Mouse (Mus musculus) large intestine, adult 2 months (tissue): ENCODE data around the gene Ankrd13b. TPM values are rescaled to one million over a fixed set of nuclear protein-coding genes. Genes with fewer than 3 reads are reported as not detected.
"Not testable (repeated sequence)": the region's sequence is repeated elsewhere in the genome, so short reads cannot be mapped to it uniquely, and the experiment has no call there.

Source experiments
- DNase-seq: peaks from one replicate; pipeline ENCODE4 v3.0.0-alpha.2; 2012; ENCODE audit warnings: low read depth, low spot score
- WGBS: fragments of 180-500 bp; shearing (Covaris S2); methylation state at CpG from one replicate; pipeline ENCODE4 v1.1.7; 2018; 5-methylcytosine and 5-hydroxymethylcytosine counted together
- polyA plus RNA-seq: library from polyadenylated mRNA; depleted of rRNA; stranded (reverse); fragments of >200 nt; gene quantifications from 2 replicates; pipeline ENCODE4 v1.2.3, GENCODE M21; 2012; rRNA removed

Ankrd13b gene
- polyA plus RNA-seq = 15.1 and 17.8 TPM in 2 replicates

- DNase-seq = no peak
- WGBS = 2% methylated on average over 78 of the region's 87 CpGs
Measured at GRCm38 (mm10) chr11:77489591-77490235, at the start of gene Ankrd13b. TSS of gene Ankrd13b (minus strand) at chr11:77489678.

GRCm38 (mm10) chr11:77532202-77532846, 42.8 kb upstream of the Ankrd13b start:
- 78% methylated on average over 4 of the region's 4 CpGs for WGBS
- no peak for DNase-seq

GRCm38 (mm10) chr11:77530862-77531261, 41.4 kb upstream of the Ankrd13b start:
- 94% methylated on average over 2 of the region's 2 CpGs for WGBS
- DNase-seq = no peak

- DNase-seq = no peak
- 87% methylated on average over 3 of the region's 3 CpGs for WGBS
Measured at GRCm38 (mm10) chr11:77529644-77530043, 40.2 kb upstream of the Ankrd13b start.

- 91% methylated on average over 3 of the region's 3 CpGs for WGBS
Measured at GRCm38 (mm10) chr11:77528420-77528819, 38.9 kb upstream of the Ankrd13b start.

GRCm38 (mm10) chr11:77525804-77526486, 36.5 kb upstream of the Ankrd13b start:
- DNase-seq = no peak
- WGBS = 69% methylated on average over 3 of the region's 3 CpGs

More at GRCm38 (mm10) chr11:77528420-77528819, 38.9 kb upstream of the Ankrd13b start:
- DNase-seq = not testable (repeated sequence)

DNA sequence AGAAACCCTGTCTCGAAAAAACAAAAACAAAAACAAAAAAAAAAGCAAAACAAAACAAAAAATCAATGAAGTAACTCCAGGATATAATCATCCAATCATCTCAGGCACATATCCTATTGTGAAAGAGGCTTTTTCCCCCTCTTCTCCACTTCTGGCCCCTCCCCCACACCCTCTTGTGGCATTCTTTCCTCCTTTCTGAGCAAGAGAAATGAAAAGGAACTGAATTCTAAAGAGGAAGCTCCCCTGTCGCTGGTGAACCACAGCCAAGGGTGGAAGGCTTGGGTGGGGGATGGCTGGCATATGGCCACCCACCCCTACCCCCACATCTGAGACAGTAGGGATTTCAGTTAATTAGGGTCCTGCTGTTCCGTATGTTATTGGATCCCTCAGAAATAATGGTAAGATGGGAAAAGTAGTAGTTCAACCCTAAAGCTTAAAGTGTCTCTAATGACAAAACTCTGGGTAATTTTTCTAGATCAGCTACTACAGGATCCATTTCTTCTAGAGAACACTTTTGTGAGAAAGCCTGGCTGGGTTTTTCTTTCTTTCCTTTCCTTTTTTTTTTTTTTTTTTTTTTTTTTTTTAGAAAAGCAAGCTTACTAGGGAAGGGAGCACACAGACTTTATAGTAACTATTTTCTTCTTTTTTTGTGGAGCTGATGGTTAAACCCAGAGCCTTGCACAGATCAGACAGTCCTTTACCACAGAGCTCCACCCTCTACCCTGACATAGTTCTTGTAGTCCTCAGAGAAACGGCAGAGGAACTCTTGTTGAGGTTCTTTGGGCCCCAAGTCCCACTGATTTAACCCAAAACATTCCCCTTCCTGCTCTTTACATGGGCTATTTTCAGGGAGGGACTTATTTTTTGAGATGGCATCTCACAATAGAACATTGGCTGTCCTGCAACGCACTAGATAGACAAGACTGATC, 31.4 kb upstream of the Ankrd13b start:
- WGBS = 57% methylated on average over 5 of the region's 5 CpGs
- no peak for DNase-seq

DNA sequence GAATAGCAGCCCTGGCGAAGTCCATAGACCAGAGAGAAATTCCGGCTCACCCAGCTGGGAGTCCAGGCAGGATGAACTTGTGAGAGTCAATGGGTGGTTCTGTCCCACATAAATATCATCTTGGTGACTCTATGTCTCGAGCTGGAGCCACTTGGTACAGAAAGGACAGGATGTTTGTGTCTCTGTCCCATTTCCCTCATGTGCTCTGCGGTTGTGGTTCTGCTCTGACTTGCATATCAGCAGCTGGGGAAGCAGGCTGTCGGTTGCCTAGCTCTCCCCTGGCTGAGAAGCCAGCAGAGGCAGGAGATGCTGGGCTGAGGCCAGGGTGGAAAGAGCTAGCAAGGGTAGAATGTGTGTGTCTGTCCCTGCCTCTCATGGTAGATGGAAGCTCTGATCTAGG, 29.6 kb upstream of the Ankrd13b start, which contains the start of gene Gm10392:
TSS of gene Gm10392 (minus strand) at position 156 of the 400 bp plus-strand sequence.
- no peak for DNase-seq
- WGBS = 70% methylated on average over 5 of the region's 5 CpGs

GRCm38 (mm10) chr11:77518051-77518798, 28.7 kb upstream of the Ankrd13b start:
- 76% methylated on average over 27 of the region's 27 CpGs for whole genome bisulfite sequencing
- DNase-seq = no peak

- DNase-seq = no peak
- 91% methylated on average over 5 of the region's 5 CpGs for WGBS
Measured at GRCm38 (mm10) chr11:77516553-77517425, 27.3 kb upstream of the Ankrd13b start.

GRCm38 (mm10) chr11:77515637-77516552, 26.4 kb upstream of the Ankrd13b start, which contains the start of gene Trp53i13:
TSS of gene Trp53i13 (minus strand) at chr11:77515980.
- 9% methylated on average over 39 of the region's 39 CpGs for WGBS
- DNase-seq = no peak

DNA sequence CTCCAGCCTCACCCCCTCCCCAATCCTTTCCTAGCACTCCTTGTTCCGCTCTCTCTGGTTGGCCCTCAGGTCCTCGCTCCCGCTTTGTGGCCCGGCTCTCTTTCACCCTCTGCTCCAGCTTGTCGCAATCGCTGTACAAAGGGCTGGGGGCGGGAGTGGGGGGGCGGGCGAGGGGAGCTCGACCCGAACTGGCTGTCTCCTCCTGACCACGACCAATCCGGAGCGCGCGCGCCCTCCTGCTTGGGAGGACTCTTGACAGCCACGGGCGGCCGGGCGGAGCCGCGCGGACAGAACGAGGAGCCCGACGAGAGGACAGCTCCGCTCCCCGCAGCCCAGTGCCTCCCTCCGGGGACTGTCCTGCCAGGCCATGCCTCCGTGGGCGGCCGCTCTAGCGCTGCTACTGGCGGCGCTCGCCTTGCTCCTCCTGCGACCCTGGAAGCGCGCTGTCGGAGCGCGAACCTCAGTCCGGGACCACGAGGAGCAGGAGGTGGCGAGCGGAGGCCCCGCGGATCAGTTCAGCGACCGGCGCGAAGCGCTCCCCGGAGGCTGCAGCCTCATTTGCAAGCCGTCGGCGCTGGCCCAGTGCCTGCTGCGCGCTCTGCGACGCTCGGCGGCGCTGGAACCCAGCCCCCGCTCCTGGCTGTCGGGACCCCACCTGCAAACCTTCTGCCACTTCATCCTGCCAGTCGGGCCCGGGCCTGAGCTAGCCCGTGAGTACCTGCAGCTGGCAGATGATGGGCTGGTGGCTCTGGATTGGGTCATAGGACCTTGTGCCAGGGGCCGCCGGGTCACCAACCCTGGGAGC, 25.6 kb upstream of the Ankrd13b start, which contains the start of gene Abhd15:
TSS of gene Abhd15 (plus strand) at position 290 of the 805 bp plus-strand sequence.
- under 1% methylated on average over 72 of the region's 72 CpGs for WGBS
- no peak for DNase-seq

DNA sequence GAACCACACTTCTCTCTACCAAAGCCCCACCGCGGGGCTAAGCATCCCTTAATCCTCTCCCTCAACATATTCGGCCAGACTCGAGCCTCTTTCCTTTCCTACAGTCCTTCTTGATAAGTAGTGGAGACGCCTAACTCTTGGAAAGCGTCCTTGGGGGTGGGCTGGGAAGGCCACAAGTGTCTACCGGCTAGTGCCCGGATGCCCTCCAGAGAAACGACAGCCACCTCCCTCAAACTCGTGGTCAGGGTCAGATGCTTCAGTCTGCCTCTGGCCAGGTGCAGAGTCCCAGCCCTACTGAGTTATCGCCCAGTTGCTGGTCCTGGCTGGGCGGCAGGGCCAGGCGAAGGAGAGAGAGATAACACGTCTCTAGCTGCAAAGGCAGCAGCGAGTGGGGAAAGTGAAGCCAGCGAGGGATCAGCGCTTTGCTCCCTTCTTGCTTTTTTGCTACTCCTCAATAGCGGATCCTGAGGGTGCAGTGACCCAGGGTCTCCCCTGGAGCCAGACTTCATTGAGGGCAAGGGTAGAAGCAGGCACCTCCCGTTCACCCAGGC, 24.9 kb upstream of the Ankrd13b start:
- DNase-seq = no peak
- WGBS = 21% methylated on average over 19 of the region's 19 CpGs

DNA sequence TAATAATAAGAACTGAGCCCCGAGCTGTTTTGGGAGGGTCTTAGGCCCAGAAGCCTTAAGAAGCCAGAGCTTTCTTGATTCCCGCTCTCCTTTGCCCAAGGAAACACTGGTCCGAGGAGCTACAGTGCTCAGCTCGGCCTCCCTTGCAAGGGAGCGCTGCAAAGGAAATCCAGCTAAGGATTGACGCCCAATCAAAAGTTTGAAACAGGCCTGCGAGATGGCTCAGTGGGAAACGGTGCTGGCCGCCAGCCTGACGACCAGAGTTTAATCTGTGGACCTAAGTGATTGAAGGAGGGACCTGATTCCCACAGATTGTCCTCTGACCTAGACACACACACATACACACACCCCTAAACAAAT, 24.3 kb upstream of the Ankrd13b start:
- WGBS = 12% methylated on average over 10 of the region's 10 CpGs
- no peak for DNase-seq

DNA sequence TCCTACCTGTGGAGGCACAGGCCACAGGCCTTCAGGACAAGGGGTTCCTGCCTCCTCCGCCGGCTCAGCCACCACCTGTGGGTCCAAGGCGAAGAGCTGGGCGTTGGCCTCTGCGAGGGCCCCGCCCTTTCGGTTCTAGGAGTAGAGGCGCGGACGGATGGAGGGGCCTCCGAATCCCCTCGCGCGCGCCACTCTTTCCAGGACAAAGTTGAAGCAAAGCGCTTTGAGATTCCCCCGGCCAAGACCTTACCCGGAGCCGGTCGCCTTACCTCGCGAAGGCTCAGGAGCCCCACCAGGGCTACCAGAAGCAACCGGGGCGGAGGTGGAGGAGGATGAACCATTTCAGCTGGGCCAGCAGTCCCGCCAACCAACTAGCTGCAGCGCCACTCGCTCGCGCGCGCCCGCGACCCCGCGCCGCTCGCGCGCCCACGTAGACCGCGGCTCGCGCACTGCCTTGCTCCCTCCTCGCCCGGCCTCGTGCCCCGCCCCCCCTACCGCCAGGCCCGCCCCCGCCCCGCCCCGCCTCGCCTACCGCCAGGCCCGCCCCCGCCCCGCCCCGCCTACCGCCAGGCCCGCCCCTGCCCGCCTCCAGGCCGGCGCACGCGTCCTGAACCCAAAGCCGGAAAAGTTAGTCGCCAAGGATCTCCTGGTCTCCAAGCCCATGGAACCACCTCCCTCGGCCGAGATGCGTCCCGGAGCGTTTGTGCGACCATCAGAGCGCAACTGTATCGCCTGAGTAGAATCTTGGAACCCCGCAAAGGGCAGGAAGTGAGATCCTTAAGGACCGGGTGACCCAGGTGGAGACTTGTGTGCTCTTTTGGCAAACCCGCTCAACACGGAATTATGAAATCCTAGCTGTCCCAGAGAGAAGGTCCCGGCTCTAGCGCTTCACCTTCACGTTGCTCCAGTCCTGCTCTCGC, 23.7 kb upstream of the Ankrd13b start:
- no peak for DNase-seq
- under 1% methylated on average over 74 of the region's 84 CpGs for WGBS
